Mouse (Mus musculus): ENCODE results near the gene Dscaml1.

Dscaml1 gene

GRCm38 (mm10) chr9:45454889-45455610 lies 28.6 kb downstream of the Dscaml1 start:
- CTCF ChIA-PET, result interaction anchor here (0.7 kb wide), 1 partner anchor 373 kb away, joined by 9 read pairs; no protein-coding TSS in a partner anchor

GRCm38 (mm10) chr9:45457200-45457599 lies 30.8 kb downstream of the Dscaml1 start:
- CTCF ChIA-PET, result no interaction called here

- CTCF ChIA-PET, result no interaction called here
These were observed 31.9 kb downstream of the Dscaml1 start for GRCm38 (mm10) chr9:45458363-45458762.

GRCm38 (mm10) chr9:45465396-45466019 lies 39.1 kb downstream of the Dscaml1 start:
- CTCF ChIA-PET, result no interaction called here

- CTCF ChIA-PET, result no interaction called here
These were observed 41.8 kb downstream of the Dscaml1 start for GRCm38 (mm10) chr9:45468235-45468634.

GRCm38 (mm10) chr9:45470746-45471471 lies 44.5 kb downstream of the Dscaml1 start:
- CTCF ChIA-PET, result no interaction called here

- CTCF ChIA-PET, result no interaction called here
These were observed 45.3 kb downstream of the Dscaml1 start for GRCm38 (mm10) chr9:45471691-45472090.

- CTCF ChIA-PET, result no interaction called here
These were observed 48.4 kb downstream of the Dscaml1 start for GRCm38 (mm10) chr9:45474874-45475273.

- CTCF ChIA-PET, result no interaction called here
These were observed 54.5 kb downstream of the Dscaml1 start for GRCm38 (mm10) chr9:45480936-45481335.

GRCm38 (mm10) chr9:45486665-45487074 lies 60.2 kb downstream of the Dscaml1 start:
- CTCF ChIA-PET, result no interaction called here

- CTCF ChIA-PET, result no interaction called here
These were observed 60.9 kb downstream of the Dscaml1 start for GRCm38 (mm10) chr9:45487179-45487801.

GRCm38 (mm10) chr9:45490899-45491298 lies 64.5 kb downstream of the Dscaml1 start:
- CTCF ChIA-PET, result no interaction called here

- CTCF ChIA-PET, result no interaction called here
These were observed 68.5 kb downstream of the Dscaml1 start for GRCm38 (mm10) chr9:45494889-45495288.

GRCm38 (mm10) chr9:45496340-45496739 lies 69.9 kb downstream of the Dscaml1 start:
- CTCF ChIA-PET, result no interaction called here

- CTCF ChIA-PET, result no interaction called here
These were observed 70.5 kb downstream of the Dscaml1 start for GRCm38 (mm10) chr9:45496944-45497343.

GRCm38 (mm10) chr9:45499267-45499666 lies 72.8 kb downstream of the Dscaml1 start:
- CTCF ChIA-PET, result no interaction called here

- CTCF ChIA-PET, result no interaction called here
These were observed 73.7 kb downstream of the Dscaml1 start for GRCm38 (mm10) chr9:45500071-45500595.

- CTCF ChIA-PET, result no interaction called here
These were observed 75.0 kb downstream of the Dscaml1 start for GRCm38 (mm10) chr9:45501295-45501927.

GRCm38 (mm10) chr9:45501963-45502641 lies 75.7 kb downstream of the Dscaml1 start:
- CTCF ChIA-PET, result no interaction called here

GRCm38 (mm10) chr9:45504977-45505376 lies 78.5 kb downstream of the Dscaml1 start:
- CTCF ChIA-PET, result no interaction called here

- CTCF ChIA-PET, result no interaction called here
These were observed 79.1 kb downstream of the Dscaml1 start for GRCm38 (mm10) chr9:45505487-45505939.
